Mouse (Mus musculus): ENCODE results near the gene Robo3.

Robo3 gene

GRCm38 (mm10) chr9:37432720-37433421 lies at the start of gene Robo3:
Gene Robo3 (minus strand): TSS chr9:37433246.
- DNase-seq (ENCODE audit: low spot score) = no peak

- no peak for DNase-seq (ENCODE audit: low spot score)
These were observed 41.9 kb upstream of the Robo3 start for GRCm38 (mm10) chr9:37474923-37475322.

DNA sequence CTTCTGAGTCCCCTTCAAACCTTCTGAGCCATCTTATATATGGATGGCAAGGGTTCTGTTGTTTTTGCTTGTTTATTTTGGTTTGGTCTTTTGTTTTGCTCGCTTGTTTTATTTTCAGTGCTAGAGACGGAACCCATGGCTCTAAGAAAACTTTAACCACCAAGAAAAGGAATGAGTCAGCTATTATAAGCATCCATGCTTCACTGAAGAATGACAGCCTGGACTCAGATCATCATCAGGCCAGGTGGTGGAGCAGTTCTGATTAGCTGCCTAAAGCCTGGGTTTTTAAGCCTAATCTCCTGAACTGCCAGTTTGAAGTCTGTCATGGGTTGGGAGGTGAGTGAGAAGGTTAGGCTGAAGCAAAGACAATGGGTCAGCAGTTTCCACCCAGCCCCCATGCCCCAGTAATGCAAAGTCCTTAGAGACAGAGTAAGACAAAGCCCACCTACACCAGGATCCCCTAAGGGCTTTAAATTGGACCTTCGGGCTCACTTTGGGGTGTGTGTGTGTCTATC lies 40.6 kb upstream of the Robo3 start:
- no peak for DNase-seq (ENCODE audit: low spot score)

- no peak for DNase-seq (ENCODE audit: low spot score)
These were observed 29.7 kb upstream of the Robo3 start for GRCm38 (mm10) chr9:37462764-37463163.

DNA sequence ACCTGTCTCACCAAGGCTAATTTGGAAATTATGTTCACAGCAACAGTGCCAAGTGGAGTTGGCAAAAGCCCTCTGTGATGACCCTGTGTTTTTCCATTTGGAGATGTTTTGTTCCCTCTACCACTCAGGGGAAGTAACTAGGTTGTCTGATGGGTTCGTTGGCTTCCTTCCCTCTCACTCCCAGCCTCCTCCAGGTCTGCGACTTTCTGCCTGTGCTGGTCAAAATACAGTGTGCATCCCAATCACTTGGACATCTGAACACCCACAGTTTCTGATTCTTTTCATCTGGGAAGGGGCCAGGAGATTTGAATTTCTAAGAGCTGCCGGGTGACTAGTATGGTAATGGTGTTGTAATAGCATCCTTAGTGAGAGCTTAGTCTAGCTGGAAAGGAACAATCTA lies 28.5 kb upstream of the Robo3 start:
- DNase-seq (ENCODE audit: low spot score) = no peak

- DNase-seq (ENCODE audit: low spot score) = no peak
These were observed 27.9 kb upstream of the Robo3 start for GRCm38 (mm10) chr9:37460961-37461340.

GRCm38 (mm10) chr9:37460043-37460960 lies 27.3 kb upstream of the Robo3 start:
- DNase-seq (ENCODE audit: low spot score) = no peak

DNA sequence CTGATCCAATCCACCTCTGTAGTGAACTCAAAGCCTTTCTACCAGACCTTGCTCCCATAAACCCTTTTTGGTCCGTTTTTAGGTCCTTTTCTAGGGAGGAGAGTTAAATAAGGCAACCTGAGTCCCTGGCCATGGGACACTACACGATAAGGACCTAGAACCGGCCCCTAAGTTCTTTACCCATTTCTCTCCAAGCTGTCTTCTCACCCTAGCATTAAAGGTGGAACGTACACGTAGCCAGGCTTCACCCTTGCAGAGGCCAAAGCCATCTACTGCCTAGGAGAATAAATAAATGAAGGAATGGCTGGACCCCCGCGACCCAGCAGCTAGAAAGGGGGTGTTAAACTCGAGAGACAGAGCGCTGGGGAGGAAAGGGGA lies 26.6 kb upstream of the Robo3 start:
- DNase-seq (ENCODE audit: low spot score) = no peak

DNA sequence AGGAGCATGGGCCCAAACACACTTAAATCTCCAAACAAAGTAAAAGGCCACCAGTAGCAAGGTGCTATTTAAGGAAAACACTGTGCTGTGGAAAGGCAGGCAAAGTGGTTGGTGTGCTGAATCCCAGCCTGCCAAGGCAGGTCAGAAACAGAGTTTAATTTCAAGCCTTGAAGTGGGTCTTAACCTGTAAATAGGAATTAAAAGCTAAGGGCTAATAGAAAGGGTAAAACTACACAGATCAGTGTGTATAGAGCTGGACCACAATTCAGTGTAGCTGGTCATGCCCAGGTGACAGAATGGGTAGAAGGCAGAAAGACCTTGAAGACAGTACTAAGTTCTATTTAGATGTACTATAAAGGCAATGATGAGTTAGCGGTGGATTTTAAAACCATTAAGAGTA lies 24.1 kb upstream of the Robo3 start:
- no peak for DNase-seq (ENCODE audit: low spot score)

GRCm38 (mm10) chr9:37456481-37456910 lies 23.4 kb upstream of the Robo3 start:
- no peak for DNase-seq (ENCODE audit: low spot score)

GRCm38 (mm10) chr9:37455868-37456267 lies 22.8 kb upstream of the Robo3 start:
- no peak for DNase-seq (ENCODE audit: low spot score)

DNA sequence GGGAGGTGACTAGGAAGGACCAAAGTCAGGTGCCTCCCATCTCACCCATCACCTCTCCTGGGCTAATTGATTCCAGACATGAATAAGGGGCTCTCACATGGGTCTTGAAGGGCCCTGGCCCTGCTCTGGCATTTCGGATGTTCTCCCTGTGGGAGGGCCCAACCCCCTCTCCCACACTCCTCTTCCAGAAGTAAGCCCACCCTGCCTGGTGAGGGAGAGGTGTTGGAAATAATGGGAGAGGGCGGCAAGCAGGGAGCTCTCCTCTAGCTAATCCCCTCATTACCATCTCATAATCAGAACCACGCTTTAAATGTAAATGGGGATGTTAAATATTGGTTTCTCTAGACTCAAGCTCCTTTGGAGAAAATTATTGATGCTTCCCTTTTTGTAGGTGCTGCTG lies 21.9 kb upstream of the Robo3 start:
- no peak for DNase-seq (ENCODE audit: low spot score)

DNA sequence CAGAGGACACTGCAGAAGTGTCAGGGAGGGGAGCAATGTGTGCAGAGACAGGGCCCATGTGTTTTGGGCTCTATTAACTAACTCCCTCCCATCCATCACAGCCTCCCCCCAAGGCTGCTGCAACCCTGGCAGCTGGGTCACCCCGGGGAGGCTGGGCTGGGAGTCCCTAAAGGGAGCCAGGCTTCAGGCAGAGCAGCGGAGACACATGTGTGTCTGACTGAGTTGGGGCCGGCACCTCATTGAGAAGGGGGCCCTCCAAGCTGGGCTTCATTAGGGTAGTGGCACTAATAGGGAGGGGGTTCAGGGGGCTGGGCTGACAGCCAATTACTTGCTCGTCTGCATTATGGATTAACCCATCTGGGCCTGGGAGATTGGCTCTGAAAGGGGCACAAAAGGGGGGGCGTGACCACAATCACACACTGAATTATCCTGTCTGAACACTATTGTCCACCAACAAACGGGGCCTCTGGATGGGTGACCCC lies 21.0 kb upstream of the Robo3 start:
- DNase-seq (ENCODE audit: low spot score) = no peak

- no peak for DNase-seq (ENCODE audit: low spot score)
These were observed 20.3 kb upstream of the Robo3 start for GRCm38 (mm10) chr9:37453328-37453727.

GRCm38 (mm10) chr9:37452401-37452800 lies 19.4 kb upstream of the Robo3 start:
- DNase-seq (ENCODE audit: low spot score) = no peak

DNA sequence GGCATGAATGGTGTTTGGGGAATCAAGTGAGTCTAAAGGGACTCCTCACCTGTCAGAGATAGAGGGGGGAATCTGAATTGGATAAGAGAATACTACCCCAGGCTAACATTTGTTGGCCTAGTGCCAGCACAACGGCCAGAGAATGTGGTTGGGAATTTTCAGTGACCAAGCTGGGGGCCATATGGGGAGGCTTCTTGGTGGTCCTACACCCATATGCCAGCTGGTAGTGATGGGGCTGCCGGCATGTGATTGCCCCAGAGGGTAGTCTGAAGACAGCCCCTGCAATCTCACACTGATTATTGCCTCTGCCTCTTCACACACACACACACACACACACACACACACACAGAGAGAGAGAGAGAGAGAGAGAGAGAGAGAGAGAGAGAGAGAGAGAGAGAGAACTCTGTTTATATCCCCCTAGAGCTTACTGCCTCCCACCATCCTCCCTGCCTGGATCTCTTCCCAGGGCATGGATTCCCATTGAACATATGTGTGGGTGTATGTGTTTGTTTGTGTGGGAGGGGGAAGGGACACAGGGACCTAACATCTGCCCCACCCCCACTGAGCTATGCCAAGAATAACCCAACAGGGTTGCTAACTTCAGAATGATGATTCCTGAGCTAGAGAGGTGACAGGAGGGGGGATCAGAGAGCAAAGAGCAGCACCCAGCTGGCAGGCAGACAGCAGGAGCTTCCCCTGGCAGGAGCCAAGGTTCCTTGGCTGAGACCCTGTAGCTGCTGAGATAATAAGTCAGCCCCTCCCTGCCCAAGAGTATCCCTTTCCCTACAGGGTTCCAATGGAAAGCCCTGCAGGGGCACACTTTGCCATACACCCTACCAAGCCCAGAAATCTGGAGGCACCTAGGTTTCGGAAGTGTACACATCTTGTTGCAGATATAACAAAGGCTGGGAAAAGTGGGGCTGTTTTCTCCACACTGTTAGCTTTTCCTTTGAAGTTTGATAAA lies 5.0 kb upstream of the Robo3 start:
- no peak for DNase-seq (ENCODE audit: low spot score)

DNA sequence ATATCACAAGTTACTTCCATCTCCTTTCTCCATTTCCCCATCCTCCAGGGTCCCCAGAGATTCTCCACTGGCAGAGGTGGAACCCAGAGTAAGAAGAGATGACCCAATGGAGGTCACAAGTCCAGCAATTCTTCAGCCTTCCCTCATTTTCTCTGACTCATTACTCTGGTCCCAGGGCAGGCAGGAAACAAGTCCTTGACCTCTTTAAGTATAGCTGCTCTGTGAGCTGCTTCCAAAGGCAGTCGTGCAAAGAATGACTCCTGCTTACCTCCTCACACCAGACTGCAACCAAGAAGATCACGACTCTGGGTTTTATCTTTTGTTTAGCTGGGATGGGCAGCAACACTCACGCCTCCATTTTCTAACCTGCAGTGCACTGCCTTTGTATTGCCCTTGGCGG lies 2.6 kb upstream of the Robo3 start:
- DNase-seq (ENCODE audit: low spot score) = no peak

- no peak for DNase-seq (ENCODE audit: low spot score)
These were observed 1.9 kb upstream of the Robo3 start for GRCm38 (mm10) chr9:37434932-37435331.

DNA sequence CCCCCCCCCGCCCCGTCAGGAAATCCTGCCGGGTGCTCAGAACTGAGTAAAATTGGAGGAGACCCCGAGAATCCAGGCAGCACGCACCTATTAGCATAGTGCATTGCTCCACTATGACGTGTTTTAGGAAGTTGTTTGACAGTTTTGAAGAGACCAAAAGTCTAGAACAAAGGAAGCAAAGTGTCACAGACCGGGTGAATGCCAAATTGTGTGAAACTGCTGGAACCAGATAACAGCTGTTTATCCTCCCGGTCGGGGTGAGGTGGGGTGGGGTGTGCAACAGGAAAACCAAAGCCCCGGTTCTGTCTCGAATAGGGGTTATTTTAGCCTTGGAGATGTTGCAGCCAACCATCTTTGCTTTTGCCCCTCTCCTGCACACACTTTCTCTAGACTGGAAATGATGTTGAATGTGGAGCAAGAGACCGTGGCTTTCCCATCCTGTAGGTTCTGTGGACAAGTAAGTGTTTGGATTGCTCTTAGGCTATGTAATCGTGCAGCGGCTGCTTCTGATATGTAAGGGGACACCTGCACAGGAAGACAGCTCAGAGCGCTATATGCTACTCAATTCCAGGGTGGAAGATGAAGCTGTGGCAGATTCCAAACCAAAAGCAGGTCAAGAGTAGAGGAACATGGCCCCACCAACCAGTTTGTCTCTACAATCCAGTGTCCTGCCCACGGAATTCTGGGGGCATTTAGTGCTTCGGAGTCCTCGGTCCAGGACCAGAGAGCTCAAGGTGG lies 946 bp upstream of the Robo3 start:
- DNase-seq (ENCODE audit: low spot score) = no peak

- no peak for DNase-seq (ENCODE audit: low spot score)
These were observed 900 bp downstream of the Robo3 start for GRCm38 (mm10) chr9:37432026-37432666.

GRCm38 (mm10) chr9:37430582-37430981 lies 2.5 kb downstream of the Robo3 start:
- DNase-seq (ENCODE audit: low spot score) = peak; percentile 95

Data from layer of hippocampus, adult 9-10 months (tissue).